Mouse (Mus musculus) limb, embryonic 14.5 days (tissue): Measurements from ENCODE around the gene Hnf1a. TPM values are rescaled to one million over a fixed set of nuclear protein-coding genes. Genes with fewer than 3 reads are reported as not detected.

Source experiments
- ATAC-seq: fragments of 200-750 bp; cut with Nextera tagmentation; 2 replicates; pipeline ENCODE4 v1.8.0; 2017; ENCODE audit warnings: low read depth, moderate number of reproducible peaks, moderate TSS enrichment; ENCODE audit not compliant: low FRiP score
- DNase-seq: peaks from one replicate; pipeline ENCODE4 v3.0.0-alpha.2; 2015; ENCODE audit warnings: low spot score
- H3K27ac ChIP-seq: fragments of 300-500 bp; sonication (generic); replicated peaks from 2 replicates; pipeline ENCODE4 v1.5.1; 2014; ENCODE audit warnings: low read depth, mild to moderate bottlenecking, low read length, moderate library complexity, mixed read lengths
- H3K27me3 ChIP-seq: fragments of 300-500 bp; sonication (generic); 2 replicates; pipeline ENCODE4 v1.6.1; 2014; ENCODE audit warnings: low read length, mixed read lengths; ENCODE audit not compliant: control insufficient read depth, insufficient read depth
- H3K36me3 ChIP-seq: fragments of 300-500 bp; sonication (generic); 2 replicates; pipeline ENCODE4 v1.6.1; 2014; ENCODE audit warnings: mild to moderate bottlenecking, low read length, moderate library complexity, mixed read lengths; ENCODE audit not compliant: control insufficient read depth, insufficient read depth
- H3K4me1 ChIP-seq: fragments of 300-500 bp; sonication (generic); 2 replicates; pipeline ENCODE4 v1.6.1; 2014; ENCODE audit warnings: antibody characterized with exemption, low read length, mixed read lengths; ENCODE audit not compliant: control insufficient read depth, insufficient read depth
- H3K4me2 ChIP-seq: fragments of 300-500 bp; sonication (generic); replicated peaks from 2 replicates; pipeline ENCODE4 v1.6.1; 2014; ENCODE audit warnings: low read depth, mild to moderate bottlenecking, low read length, moderate library complexity; ENCODE audit not compliant: severe bottlenecking
- H3K4me3 ChIP-seq: fragments of 300-500 bp; sonication (generic); replicated peaks from 2 replicates; pipeline ENCODE4 v1.5.1; 2014; ENCODE audit warnings: low read length
- H3K9ac ChIP-seq: fragments of 300-500 bp; sonication (generic); 2 replicates; pipeline ENCODE4 v1.6.1; 2014; ENCODE audit warnings: mild to moderate bottlenecking, low read depth, low read length, moderate library complexity; ENCODE audit not compliant: severe bottlenecking
- H3K9me3 ChIP-seq: fragments of 300-500 bp; sonication (generic); 2 replicates; pipeline ENCODE4 v1.6.1; 2016; ENCODE audit warnings: low read length; ENCODE audit not compliant: control insufficient read depth
- POLR2A ChIP-seq: fragments of 200-500 bp; IDR thresholded peaks from 2 replicates; pipeline ENCODE4 v1.8.0; 2012; ENCODE audit warnings: inconsistent platforms, mild to moderate bottlenecking, moderate library complexity, borderline replicate concordance; ENCODE audit not compliant: insufficient read depth, insufficient read length; ENCODE audit errors: extremely low read depth
- WGBS: fragments of 180-500 bp; shearing (Covaris S2); extraction: QIAGEN DNeasy Blood & Tissue Kit; methylation state at CpG from one replicate; pipeline ENCODE4 v1.1.7; 2014; 5-methylcytosine and 5-hydroxymethylcytosine counted together
- polyA plus RNA-seq, 2 experiments: library from polyadenylated mRNA; depleted of rRNA in 1 of 2; stranded (reverse) in 1 of 2; unstranded in 1 of 2; fragments of >200 nt; fragmentation: Nextera tagmentation in 1 of 2; extraction: Ambion mirVana in 1 of 2; gene quantifications; 2 replicates each; pipeline versions ENCODE4 v1.2.1 to v1.2.3; 2012 to 2014

Gene Hnf1a
- polyA plus RNA-seq, 2 experiments = 0.03 TPM; not detected in 1

DNA sequence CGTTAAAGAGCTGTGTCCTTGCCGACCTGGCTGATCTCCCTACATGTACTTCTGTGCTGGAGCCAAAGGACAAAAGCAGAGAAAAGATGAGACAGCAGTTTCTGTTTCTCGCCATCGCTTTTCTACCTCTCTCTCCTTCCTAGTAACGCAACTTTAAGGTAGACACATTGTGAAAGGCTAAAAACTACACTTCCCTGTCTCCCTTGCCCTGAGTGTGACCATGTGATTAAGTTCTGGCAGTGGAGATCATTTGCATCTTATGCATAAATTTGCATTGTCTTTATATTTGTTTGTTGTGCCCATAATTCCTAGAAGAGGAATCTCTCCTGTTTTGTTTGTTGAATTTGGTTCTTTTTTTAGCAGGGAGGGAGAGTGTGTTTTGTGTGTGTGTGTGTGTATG is 55.0 kb downstream of the Hnf1a start:
- H3K9me3 ChIP-seq = no peaks in the 10 kb centered on the region
- WGBS = 81% methylated on average over 5 of the region's 5 CpGs
- no peak overlapping the region for H3K27ac ChIP-seq
- DNase-seq (no peak), ATAC-seq (no peak)
- no peak overlapping the region for H3K9ac ChIP-seq
- no peak overlapping the region for H3K4me3 ChIP-seq
- no peaks in the 10 kb centered on the region for H3K27me3 ChIP-seq
- no peak for TF ChIP-seq POLR2A
- H3K4me1 ChIP-seq = no peaks in the 10 kb centered on the region
- H3K4me2 ChIP-seq = no peak overlapping the region
- no peaks in the 10 kb centered on the region for H3K36me3 ChIP-seq

DNA sequence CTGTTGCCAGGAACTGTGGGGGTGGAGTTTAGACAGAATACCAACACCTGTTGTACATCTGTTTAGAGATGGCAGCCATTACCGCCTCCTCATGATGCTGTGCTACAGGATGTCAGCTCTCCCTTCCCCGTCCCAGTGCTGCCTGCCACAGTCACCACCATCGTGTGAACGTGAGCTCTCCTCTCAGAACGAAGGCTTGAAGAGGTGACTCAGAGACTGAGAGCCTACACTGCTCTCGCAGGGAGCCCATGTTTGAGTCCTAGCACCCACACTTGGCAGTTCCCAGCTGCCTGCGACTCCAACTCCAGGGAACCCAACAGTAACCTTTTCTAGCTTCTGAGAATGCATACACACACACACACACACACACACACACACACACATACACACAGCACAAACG is 56.0 kb downstream of the Hnf1a start:
- 52% methylated on average over 8 of the region's 8 CpGs for WGBS
- Histone ChIP-seq H3K4me1 (no peaks in the 10 kb centered on the region), H3K27ac (no peak overlapping the region), H3K4me3 (no peak overlapping the region), H3K36me3 (no peaks in the 10 kb centered on the region), H3K27me3 (no peaks in the 10 kb centered on the region), H3K9ac (no peak overlapping the region), H3K9me3 (no peaks in the 10 kb centered on the region), H3K4me2 (no peak overlapping the region)
- DNase-seq (peak; percentile 33), ATAC-seq (no peak)
- TF ChIP-seq POLR2A = no peak

DNA sequence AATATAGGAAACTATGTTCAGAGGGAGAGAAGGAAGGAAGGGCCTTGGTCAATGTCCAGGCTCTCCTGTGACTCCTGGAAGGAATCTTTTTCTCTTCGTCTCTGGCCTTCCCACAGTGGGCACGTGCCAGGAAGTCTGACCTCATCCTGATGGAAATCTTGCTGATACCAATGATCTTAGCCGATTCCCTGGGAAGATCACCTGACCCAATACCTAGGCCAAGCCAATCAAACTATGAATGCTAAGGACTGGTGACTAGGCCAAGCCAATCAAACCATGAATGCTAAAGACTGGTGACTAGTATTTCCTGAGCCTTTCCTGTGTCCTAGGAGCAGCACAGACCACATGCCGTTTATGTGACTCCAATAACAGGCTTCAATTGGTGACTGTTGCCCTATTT is 57.2 kb downstream of the Hnf1a start:
- Histone ChIP-seq H3K36me3 (no peaks in the 10 kb centered on the region), H3K27me3 (no peaks in the 10 kb centered on the region), H3K9ac (no peak overlapping the region), H3K4me2 (no peak overlapping the region), H3K4me1 (no peaks in the 10 kb centered on the region), H3K9me3 (no peaks in the 10 kb centered on the region), H3K4me3 (no peak overlapping the region), H3K27ac (no peak overlapping the region)
- TF ChIP-seq POLR2A = no peak
- 72% methylated on average over 4 of the region's 4 CpGs for WGBS
- no peak for ATAC-seq
- no peak for DNase-seq

DNA sequence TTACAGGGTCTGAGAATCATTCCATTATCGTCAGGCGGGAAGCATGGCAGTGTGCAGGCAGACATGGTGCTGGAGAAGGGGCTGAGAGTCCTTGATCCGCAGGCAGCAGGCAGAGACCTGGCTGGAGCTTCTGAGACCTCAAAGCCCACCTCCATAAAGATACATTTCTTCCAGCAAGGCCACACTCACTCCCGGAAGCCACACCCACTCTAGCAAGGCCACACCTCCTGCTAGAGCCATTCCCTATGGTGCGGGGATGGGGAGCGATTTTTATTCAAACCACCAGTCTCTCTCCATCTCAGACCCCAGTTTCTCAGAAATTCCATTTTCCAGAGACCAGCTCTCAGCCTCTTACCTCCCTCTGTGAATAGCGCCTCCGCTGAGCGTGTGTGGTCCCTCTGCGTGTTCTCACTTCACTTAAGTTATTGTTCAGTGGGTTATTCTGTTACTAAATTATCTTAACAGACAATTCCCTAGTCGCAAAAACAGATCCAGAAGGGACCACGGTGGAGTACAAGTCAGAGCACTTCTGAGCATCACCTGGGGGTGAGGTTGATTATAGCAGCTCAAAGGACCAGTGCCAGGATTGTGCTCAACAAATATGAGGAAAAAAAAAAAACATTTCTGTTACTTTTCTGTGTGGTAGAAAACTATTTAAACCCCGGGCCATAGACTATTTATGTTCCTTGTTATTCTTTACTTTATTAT is 62.1 kb downstream of the Hnf1a start:
- H3K27me3 ChIP-seq = no peaks in the 10 kb centered on the region
- H3K4me2 ChIP-seq = no peak overlapping the region
- H3K9me3 ChIP-seq = no peaks in the 10 kb centered on the region
- no peak overlapping the region for H3K9ac ChIP-seq
- 45% methylated on average over 13 of the region's 13 CpGs for WGBS
- H3K4me1 ChIP-seq = no peaks in the 10 kb centered on the region
- TF ChIP-seq POLR2A = no peak
- DNase-seq (no peak), ATAC-seq (no peak)
- no peak overlapping the region for H3K4me3 ChIP-seq
- no peak overlapping the region for H3K27ac ChIP-seq
- no peaks in the 10 kb centered on the region for H3K36me3 ChIP-seq

DNA sequence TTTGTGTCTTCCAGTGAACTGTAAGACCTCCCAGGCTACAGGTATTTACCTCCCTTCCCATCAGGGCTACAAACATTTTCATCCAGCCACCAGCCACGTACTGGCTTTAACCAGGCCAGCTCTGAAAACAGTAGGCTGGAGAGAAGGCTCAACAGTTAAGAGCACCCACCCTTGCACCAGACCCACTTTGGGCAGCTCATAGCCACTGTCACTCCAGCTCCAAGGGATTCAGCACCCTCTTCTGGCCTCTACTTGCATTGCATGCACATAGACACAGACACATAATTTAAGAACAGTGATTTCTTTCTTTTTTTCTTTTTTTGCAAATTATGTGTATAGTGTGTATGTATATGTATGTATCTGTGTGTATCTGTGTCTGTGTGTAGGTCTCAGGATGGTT is 68.5 kb downstream of the Hnf1a start:
- ATAC-seq = no peak
- 64% methylated on average over 1 of the region's 1 CpGs for WGBS
- 0 out of 2 replicates have a peak, but pooled peaks cover under 1% of the 10 kb centered on the region for H3K4me1 ChIP-seq
- no peaks in the 10 kb centered on the region for H3K9me3 ChIP-seq
- H3K27me3 ChIP-seq = no peaks in the 10 kb centered on the region
- no peak overlapping the region for H3K9ac ChIP-seq
- TF ChIP-seq POLR2A = no peak
- no peaks in the 10 kb centered on the region for H3K36me3 ChIP-seq
- H3K27ac ChIP-seq = no peak overlapping the region
- no peak overlapping the region for H3K4me3 ChIP-seq
- H3K4me2 ChIP-seq = no peak overlapping the region
- DNase-seq = peak; percentile 13

Other genes with a start within 250 kb of the Hnf1a start
- gene Ankrd13a, start 196.4 kb downstream of the Hnf1a start, polyA plus RNA-seq (2012; rRNA removed) = 48.6 and 51.6 TPM in 2 replicates
- gene Ankrd13a, start 196.4 kb downstream of the Hnf1a start, polyA plus RNA-seq (2014; fragmentation: Nextera tagmentation; extraction: Ambion mirVana) = 65.3 and 67.6 TPM in 2 replicates
- 64.2 and 66.4 TPM in 2 replicates for gene Git2, start 195.6 kb downstream of the Hnf1a start, polyA plus RNA-seq (2012; rRNA removed)
- gene Git2, start 195.6 kb downstream of the Hnf1a start, polyA plus RNA-seq (2014; fragmentation: Nextera tagmentation; extraction: Ambion mirVana) = 41.6 and 44.3 TPM in 2 replicates
- gene 1500011B03Rik, start 147.6 kb downstream of the Hnf1a start, polyA plus RNA-seq (2012; rRNA removed) = 76.7 and 80.3 TPM in 2 replicates
- 95.9 and 98.3 TPM in 2 replicates for gene 1500011B03Rik, start 147.6 kb downstream of the Hnf1a start, polyA plus RNA-seq (2014; fragmentation: Nextera tagmentation; extraction: Ambion mirVana)
- not detected in 2 replicates for gene 4930519G04Rik, start 117.4 kb downstream of the Hnf1a start, polyA plus RNA-seq (2012; rRNA removed)
- gene 4930519G04Rik, start 117.4 kb downstream of the Hnf1a start, polyA plus RNA-seq (2014; fragmentation: Nextera tagmentation; extraction: Ambion mirVana) = not detected in 2 replicates
- 0.12 and 0.13 TPM in 2 replicates for gene Gm9936, start 112.4 kb downstream of the Hnf1a start, polyA plus RNA-seq (2012; rRNA removed)
- gene Gm9936, start 112.4 kb downstream of the Hnf1a start, polyA plus RNA-seq (2014; fragmentation: Nextera tagmentation; extraction: Ambion mirVana) = 0.08 and 0.36 TPM in 2 replicates
- 1.6 and 2.0 TPM in 2 replicates for gene Oasl2, start 74.2 kb downstream of the Hnf1a start, polyA plus RNA-seq (2012; rRNA removed)
- 1.7 and 1.9 TPM in 2 replicates for gene Oasl2, start 74.2 kb downstream of the Hnf1a start, polyA plus RNA-seq (2014; fragmentation: Nextera tagmentation; extraction: Ambion mirVana)
- 0.59 and 1.2 TPM in 2 replicates for gene Oasl1, start 47.9 kb downstream of the Hnf1a start, polyA plus RNA-seq (2012; rRNA removed)
- gene Oasl1, start 47.9 kb downstream of the Hnf1a start, polyA plus RNA-seq (2014; fragmentation: Nextera tagmentation; extraction: Ambion mirVana) = 0.36 and 0.39 TPM in 2 replicates
- 34.1 and 41.3 TPM in 2 replicates for gene 2210016L21Rik, start 28.9 kb downstream of the Hnf1a start, polyA plus RNA-seq (2012; rRNA removed)
- 54.7 and 72.7 TPM in 2 replicates for gene 2210016L21Rik, start 28.9 kb downstream of the Hnf1a start, polyA plus RNA-seq (2014; fragmentation: Nextera tagmentation; extraction: Ambion mirVana)
- gene Sppl3, start 40.0 kb upstream of the Hnf1a start, polyA plus RNA-seq (2012; rRNA removed) = 100 and 143 TPM in 2 replicates
- gene Sppl3, start 40.0 kb upstream of the Hnf1a start, polyA plus RNA-seq (2014; fragmentation: Nextera tagmentation; extraction: Ambion mirVana) = 42.7 and 74.3 TPM in 2 replicates
- gene Gm10401, start 127.2 kb upstream of the Hnf1a start, polyA plus RNA-seq (2012; rRNA removed) = not detected in 2 replicates
- 58.2 and 63.5 TPM in 2 replicates for gene Gm10401, start 127.2 kb upstream of the Hnf1a start, polyA plus RNA-seq (2014; fragmentation: Nextera tagmentation; extraction: Ambion mirVana)
- gene Acads, start 148.3 kb upstream of the Hnf1a start, polyA plus RNA-seq (2012; rRNA removed) = 50.5 and 59.8 TPM in 2 replicates
- gene Acads, start 148.3 kb upstream of the Hnf1a start, polyA plus RNA-seq (2014; fragmentation: Nextera tagmentation; extraction: Ambion mirVana) = 27.6 and 30.9 TPM in 2 replicates
- 44.3 and 53.9 TPM in 2 replicates for gene Unc119b, start 163.9 kb upstream of the Hnf1a start, polyA plus RNA-seq (2012; rRNA removed)
- 38.4 and 41.1 TPM in 2 replicates for gene Unc119b, start 163.9 kb upstream of the Hnf1a start, polyA plus RNA-seq (2014; fragmentation: Nextera tagmentation; extraction: Ambion mirVana)
- 182 and 215 TPM in 2 replicates for gene Mlec, start 187.1 kb upstream of the Hnf1a start, polyA plus RNA-seq (2012; rRNA removed)
- 73.7 and 77.8 TPM in 2 replicates for gene Mlec, start 187.1 kb upstream of the Hnf1a start, polyA plus RNA-seq (2014; fragmentation: Nextera tagmentation; extraction: Ambion mirVana)
- gene Cabp1, start 223.3 kb upstream of the Hnf1a start, polyA plus RNA-seq (2012; rRNA removed) = 3.1 and 4.7 TPM in 2 replicates
- gene Cabp1, start 223.3 kb upstream of the Hnf1a start, polyA plus RNA-seq (2014; fragmentation: Nextera tagmentation; extraction: Ambion mirVana) = 1.2 and 1.5 TPM in 2 replicates